Mouse (Mus musculus) C2C12 (cell line): ENCODE data around the gene Madd.

Experiments used
- CEBPB ChIP-seq: IDR thresholded peaks from one replicate; pipeline ENCODE4 v1.6.1; 2011; ENCODE audit warnings: low read depth, mild to moderate bottlenecking, control low read depth, moderate library complexity
- CTCF ChIP-seq: IDR thresholded peaks from one replicate; pipeline ENCODE4 v1.5.1; 2011; ENCODE audit not compliant: control insufficient read depth, insufficient read depth, insufficient read length
- USF1 ChIP-seq: IDR thresholded peaks from one replicate; pipeline ENCODE4 v1.6.1; 2011; ENCODE audit warnings: low read depth, mild to moderate bottlenecking, control low read depth, moderate library complexity

DNA sequence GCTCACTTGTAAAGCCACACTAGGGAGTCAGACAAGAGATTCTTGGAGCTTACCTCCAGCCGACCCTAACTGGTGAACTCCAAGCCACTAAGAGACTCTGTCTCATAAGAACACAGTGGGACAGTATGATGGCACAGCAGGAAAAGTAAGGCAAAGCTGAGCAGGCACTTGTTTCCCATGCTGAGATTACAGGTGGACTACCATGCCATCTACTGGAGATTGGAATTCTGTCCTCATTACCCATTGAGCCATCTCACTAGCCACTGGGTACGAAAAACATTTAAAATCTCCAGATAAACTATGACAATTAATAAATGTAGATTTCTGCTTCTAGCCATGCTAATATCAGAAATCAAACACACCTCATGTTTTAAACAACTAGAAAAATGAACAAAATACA is 40.0 kb upstream of the Madd start:
- no peak for TF ChIP-seq CTCF
- no peak for TF ChIP-seq USF1
- TF ChIP-seq CEBPB = no peak
